ENCODE assay signal across 11 mouse cellular contexts in genomic region chr2:52372080-52372479, GRCm38 (mm10).
"Had no signal": no experiment of that assay in that cellular context is flagged by ENCODE, and none has a peak within 500 bp of the region (broad histone marks: within the 10 kb centered on the region; RNA-seq: fewer than 3 reads in every experiment).

No protein-coding gene starts in this region.

- H3K9ac ChIP-seq: limb, embryonic 15.5 days; liver, embryonic 15.5 days; midbrain, embryonic 12.5 days; stomach, embryonic 15.5 days had no signal

- H3K4me1 ChIP-seq: liver, embryonic 15.5 days; midbrain, embryonic 12.5 days had no signal

- DNase-seq: kidney, adult 8-10 months; layer of hippocampus, adult 9-11 months; layer of hippocampus, postnatal 36 days; right cerebral cortex, postnatal 14 days; thymus, postnatal 4 days had no signal

- H3K4me3 ChIP-seq: limb, embryonic 15.5 days; liver, embryonic 15.5 days; midbrain, embryonic 12.5 days; stomach, embryonic 15.5 days had no signal

- ATAC-seq: intestine, postnatal 0 days; midbrain, embryonic 16.5 days had no signal

- H3K9me3 ChIP-seq: limb, embryonic 15.5 days; liver, embryonic 15.5 days; midbrain, embryonic 12.5 days; stomach, embryonic 15.5 days had no signal

- H3K27ac ChIP-seq: limb, embryonic 15.5 days; liver, embryonic 15.5 days; midbrain, embryonic 12.5 days; stomach, embryonic 15.5 days had no signal

- H3K36me3 ChIP-seq: limb, embryonic 15.5 days; liver, embryonic 15.5 days; midbrain, embryonic 12.5 days; stomach, embryonic 15.5 days had no signal

- H3K27me3 ChIP-seq: limb, embryonic 15.5 days; liver, embryonic 15.5 days; midbrain, embryonic 12.5 days; stomach, embryonic 15.5 days had no signal

- H3K4me2 ChIP-seq: limb, embryonic 15.5 days; liver, embryonic 15.5 days; midbrain, embryonic 12.5 days; stomach, embryonic 15.5 days had no signal
